Mouse (Mus musculus) limb, embryonic 14.5 days (tissue): ENCODE data around the gene Dennd1a. TPM values are rescaled to one million over a fixed set of nuclear protein-coding genes. Genes with fewer than 3 reads are reported as not detected.

ENCODE experiments used
- ATAC-seq: fragments of 200-750 bp; cut with Nextera tagmentation; 2 replicates; pipeline ENCODE4 v1.8.0; 2017; ENCODE audit warnings: low read depth, moderate number of reproducible peaks, moderate TSS enrichment; ENCODE audit not compliant: low FRiP score
- DNase-seq: peaks from one replicate; pipeline ENCODE4 v3.0.0-alpha.2; 2015; ENCODE audit warnings: low spot score
- H3K27ac ChIP-seq: fragments of 300-500 bp; sonication (generic); replicated peaks from 2 replicates; pipeline ENCODE4 v1.5.1; 2014; ENCODE audit warnings: low read depth, mild to moderate bottlenecking, low read length, moderate library complexity, mixed read lengths
- H3K27me3 ChIP-seq: fragments of 300-500 bp; sonication (generic); 2 replicates; pipeline ENCODE4 v1.6.1; 2014; ENCODE audit warnings: low read length, mixed read lengths; ENCODE audit not compliant: control insufficient read depth, insufficient read depth
- H3K36me3 ChIP-seq: fragments of 300-500 bp; sonication (generic); 2 replicates; pipeline ENCODE4 v1.6.1; 2014; ENCODE audit warnings: mild to moderate bottlenecking, low read length, moderate library complexity, mixed read lengths; ENCODE audit not compliant: control insufficient read depth, insufficient read depth
- H3K4me1 ChIP-seq: fragments of 300-500 bp; sonication (generic); 2 replicates; pipeline ENCODE4 v1.6.1; 2014; ENCODE audit warnings: antibody characterized with exemption, low read length, mixed read lengths; ENCODE audit not compliant: control insufficient read depth, insufficient read depth
- H3K4me2 ChIP-seq: fragments of 300-500 bp; sonication (generic); replicated peaks from 2 replicates; pipeline ENCODE4 v1.6.1; 2014; ENCODE audit warnings: low read depth, mild to moderate bottlenecking, low read length, moderate library complexity; ENCODE audit not compliant: severe bottlenecking
- H3K4me3 ChIP-seq: fragments of 300-500 bp; sonication (generic); replicated peaks from 2 replicates; pipeline ENCODE4 v1.5.1; 2014; ENCODE audit warnings: low read length
- H3K9ac ChIP-seq: fragments of 300-500 bp; sonication (generic); 2 replicates; pipeline ENCODE4 v1.6.1; 2014; ENCODE audit warnings: mild to moderate bottlenecking, low read depth, low read length, moderate library complexity; ENCODE audit not compliant: severe bottlenecking
- H3K9me3 ChIP-seq: fragments of 300-500 bp; sonication (generic); 2 replicates; pipeline ENCODE4 v1.6.1; 2016; ENCODE audit warnings: low read length; ENCODE audit not compliant: control insufficient read depth
- POLR2A ChIP-seq: fragments of 200-500 bp; IDR thresholded peaks from 2 replicates; pipeline ENCODE4 v1.8.0; 2012; ENCODE audit warnings: inconsistent platforms, mild to moderate bottlenecking, moderate library complexity, borderline replicate concordance; ENCODE audit not compliant: insufficient read depth, insufficient read length; ENCODE audit errors: extremely low read depth
- WGBS: fragments of 180-500 bp; shearing (Covaris S2); extraction: QIAGEN DNeasy Blood & Tissue Kit; methylation state at CpG from one replicate; pipeline ENCODE4 v1.1.7; 2014; 5-methylcytosine and 5-hydroxymethylcytosine counted together
- polyA plus RNA-seq, 2 experiments: library from polyadenylated mRNA; depleted of rRNA in 1 of 2; stranded (reverse) in 1 of 2; unstranded in 1 of 2; fragments of >200 nt; fragmentation: Nextera tagmentation in 1 of 2; extraction: Ambion mirVana in 1 of 2; gene quantifications; 2 replicates each; pipeline versions ENCODE4 v1.2.1 to v1.2.3; 2012 to 2014

The Dennd1a gene
- polyA plus RNA-seq, 2 experiments = 11.8 to 22.9 TPM

GRCm38 (mm10) chr2:37774571-37774970 lies 512.6 kb downstream of the Dennd1a start:
- Histone ChIP-seq H3K9me3 (no peaks in the 10 kb centered on the region), H3K27ac (no peak overlapping the region), H3K4me3 (no peak overlapping the region), H3K4me1 (peaks cover 26% of the 10 kb centered on the region), H3K9ac (no peak overlapping the region), H3K36me3 (no peaks in the 10 kb centered on the region), H3K27me3 (no peaks in the 10 kb centered on the region; the same call in 1 of the 2 replicates), H3K4me2 (no peak overlapping the region)
- no peak for ATAC-seq
- TF ChIP-seq POLR2A = no peak
- 11% methylated on average over 5 of the region's 5 CpGs for WGBS
- peak; percentile 53 for DNase-seq

GRCm38 (mm10) chr2:37771618-37772285 lies 515.4 kb downstream of the Dennd1a start:
- H3K4me1 ChIP-seq = peaks cover 51% of the 10 kb centered on the region
- H3K27me3 ChIP-seq = no peaks in the 10 kb centered on the region; the same call in 1 of the 2 replicates
- peak overlapping the region; percentile 46 for H3K4me2 ChIP-seq
- no peak for TF ChIP-seq POLR2A
- peak overlapping the region; percentile 31 for H3K4me3 ChIP-seq
- peak; percentile 91 for DNase-seq
- no peak overlapping the region for H3K27ac ChIP-seq
- H3K36me3 ChIP-seq = no peaks in the 10 kb centered on the region
- WGBS = 1% methylated on average over 18 of the region's 18 CpGs
- no peaks in the 10 kb centered on the region for H3K9me3 ChIP-seq
- no peak overlapping the region for H3K9ac ChIP-seq
- peak; percentile 69 for ATAC-seq

- Histone ChIP-seq H3K4me2 (no peak overlapping the region), H3K27me3 (no peaks in the 10 kb centered on the region), H3K9me3 (no peaks in the 10 kb centered on the region), H3K4me1 (peaks cover 58% of the 10 kb centered on the region), H3K4me3 (no peak overlapping the region), H3K27ac (no peak overlapping the region), H3K9ac (no peak overlapping the region), H3K36me3 (no peaks in the 10 kb centered on the region)
- no peak for TF ChIP-seq POLR2A
- DNase-seq (no peak), ATAC-seq (no peak)
- WGBS = 83% methylated on average over 8 of the region's 8 CpGs
Measured at GRCm38 (mm10) chr2:37769793-37770192, 517.4 kb downstream of the Dennd1a start.

GRCm38 (mm10) chr2:37768903-37769302 lies 518.3 kb downstream of the Dennd1a start:
- Histone ChIP-seq H3K4me1 (peaks cover 61% of the 10 kb centered on the region), H3K36me3 (no peaks in the 10 kb centered on the region), H3K4me2 (no peak overlapping the region), H3K9ac (no peak overlapping the region), H3K27me3 (no peaks in the 10 kb centered on the region), H3K9me3 (no peaks in the 10 kb centered on the region), H3K4me3 (no peak overlapping the region), H3K27ac (peak overlapping the region; percentile 33; the same call in 1 of the 2 replicates)
- 19% methylated on average over 2 of the region's 2 CpGs for WGBS
- TF ChIP-seq POLR2A = no peak
- ATAC-seq (no peak), DNase-seq (peak; percentile 62)

GRCm38 (mm10) chr2:37767739-37768138 lies 519.5 kb downstream of the Dennd1a start:
- Histone ChIP-seq H3K4me3 (no peak overlapping the region), H3K4me1 (peaks cover 61% of the 10 kb centered on the region), H3K4me2 (no peak overlapping the region), H3K9ac (no peak overlapping the region), H3K27ac (no peak overlapping the region; the same call in 1 of the 2 replicates), H3K36me3 (no peaks in the 10 kb centered on the region), H3K9me3 (no peaks in the 10 kb centered on the region), H3K27me3 (no peaks in the 10 kb centered on the region)
- WGBS = 57% methylated on average over 3 of the region's 3 CpGs
- TF ChIP-seq POLR2A = no peak
- DNase-seq (no peak), ATAC-seq (no peak)
